Mouse (Mus musculus) cerebellum, adult 8-10 months (tissue): ENCODE measurements around the gene Pank1.

Experiments used
- DNase-seq: peaks from one replicate; pipeline ENCODE4 v3.0.0; 2022

The Pank1 gene

GRCm38 (mm10) chr19:34878603-34879541, at the start of gene Pank1:
Gene Pank1, minus strand, starts transcription at chr19:34879455.
- peak; percentile 70 for DNase-seq

GRCm38 (mm10) chr19:34922603-34922963, 43.3 kb upstream of the Pank1 start:
- DNase-seq = no peak

DNA sequence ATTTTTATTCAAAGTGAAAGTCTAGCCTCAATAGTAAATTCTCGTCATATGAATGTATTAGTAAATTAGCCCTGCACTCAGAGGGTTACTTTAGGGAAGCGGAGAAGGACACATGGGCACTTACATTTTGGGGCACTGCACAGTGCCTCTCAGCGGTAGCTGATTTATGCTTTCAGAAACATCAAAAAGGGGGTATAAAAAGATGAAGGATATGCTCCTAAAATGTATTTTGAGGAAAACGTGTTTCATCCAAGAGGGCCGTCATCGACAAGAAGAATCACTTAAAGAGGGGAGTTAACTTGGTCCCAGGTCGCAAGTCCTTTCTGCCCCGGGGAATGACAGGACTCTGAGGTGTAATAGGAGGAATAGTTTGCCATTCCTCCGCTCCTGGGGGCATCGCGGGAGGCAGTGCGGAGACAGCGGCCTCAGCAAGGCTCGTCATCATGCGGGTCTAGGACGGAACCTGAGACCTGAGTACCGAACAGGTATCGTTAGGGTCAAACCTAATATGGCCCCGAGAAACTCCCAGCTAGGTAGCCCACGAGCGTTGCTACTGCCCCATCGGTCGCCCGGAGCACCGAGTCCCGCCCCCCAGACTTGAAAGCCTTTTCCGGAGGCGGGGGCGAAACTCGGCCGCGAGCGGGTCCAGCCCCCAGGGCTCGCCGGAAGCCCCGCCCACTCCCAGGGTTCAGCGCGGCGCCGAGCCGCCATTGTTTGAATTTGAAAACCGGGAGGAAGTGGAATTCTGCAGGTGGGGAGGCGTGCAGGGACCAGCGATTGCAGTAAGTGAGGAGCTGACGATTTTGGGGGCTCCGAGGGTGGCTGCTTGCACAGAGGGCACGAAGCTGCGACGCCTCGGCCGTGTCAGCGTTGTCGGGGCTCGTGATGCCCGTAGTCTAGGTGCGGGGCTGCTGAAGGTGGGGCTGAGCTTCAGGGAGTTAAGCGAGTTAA, 42.7 kb upstream of the Pank1 start, which contains the start of gene Kif20b:
Gene Kif20b, plus strand, starts transcription at position 710 of the 951 bp plus-strand sequence.
- DNase-seq = peak; percentile 79

GRCm38 (mm10) chr19:34921253-34921651, 42.0 kb upstream of the Pank1 start:
- peak; percentile 7 for DNase-seq

- DNase-seq = no peak
Measured at GRCm38 (mm10) chr19:34920531-34920930, 41.3 kb upstream of the Pank1 start.

GRCm38 (mm10) chr19:34920066-34920465, 40.8 kb upstream of the Pank1 start:
- no peak for DNase-seq

DNA sequence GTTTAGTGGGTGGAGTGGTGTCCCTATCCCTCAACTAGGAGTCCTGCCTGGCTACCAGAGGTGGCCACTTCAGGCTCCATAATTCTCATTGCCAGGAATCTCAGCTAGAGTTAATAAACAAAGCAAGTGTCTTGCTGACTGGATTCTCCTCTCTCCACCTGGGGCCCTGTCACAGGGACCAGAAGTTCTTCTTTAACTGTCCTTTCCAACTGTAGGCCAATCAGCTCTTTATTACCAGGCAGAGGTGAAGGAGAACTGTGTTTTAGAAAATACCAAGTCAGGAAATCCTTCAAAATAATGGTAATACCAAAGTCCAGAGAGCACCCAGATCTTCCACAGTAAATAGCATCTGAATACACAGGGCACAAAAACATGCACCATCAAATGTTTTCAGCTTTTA, 33.1 kb upstream of the Pank1 start:
- no peak for DNase-seq

DNA sequence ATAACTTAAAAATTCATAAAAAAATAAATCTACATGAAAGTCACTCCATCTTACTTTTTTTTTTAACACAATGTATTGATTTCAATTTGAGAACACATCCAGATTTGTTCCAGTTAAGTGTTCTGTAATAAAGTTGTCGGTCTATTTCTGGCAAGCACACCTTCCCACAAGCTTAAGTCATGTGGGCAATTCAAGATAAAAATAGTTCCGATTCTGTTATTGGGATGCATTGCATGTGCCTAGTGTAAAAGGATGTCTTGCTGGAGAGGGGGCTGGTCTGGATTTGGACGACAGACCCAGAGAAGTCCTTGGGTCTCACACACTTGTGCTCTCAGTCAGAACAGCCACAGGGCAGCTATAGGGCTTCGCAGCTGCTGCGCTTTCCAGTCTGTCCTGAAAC, 27.5 kb upstream of the Pank1 start:
- DNase-seq = no peak

DNA sequence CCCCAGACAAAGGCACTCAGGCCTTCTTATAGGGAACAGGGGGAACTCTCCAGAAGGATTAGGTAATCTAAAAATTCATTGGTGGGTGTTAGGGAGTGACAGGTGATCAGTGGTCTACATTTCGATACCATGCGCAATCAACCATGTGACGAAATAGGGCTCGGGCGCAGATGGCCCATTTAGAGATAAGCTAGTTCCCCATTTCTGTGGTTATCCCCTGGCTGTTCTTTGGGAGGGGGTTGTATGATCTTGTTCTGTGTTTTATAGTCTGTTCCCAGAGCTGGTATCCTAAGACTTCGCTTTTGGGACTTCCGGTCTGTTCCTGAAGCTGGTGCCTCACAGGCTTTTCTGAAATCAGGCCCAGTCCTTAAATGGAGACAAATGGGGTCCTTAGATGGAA, 26.2 kb upstream of the Pank1 start:
- DNase-seq = no peak

GRCm38 (mm10) chr19:34904032-34904431, 24.8 kb upstream of the Pank1 start:
- no peak for DNase-seq

GRCm38 (mm10) chr19:34901735-34902134, 22.5 kb upstream of the Pank1 start:
- DNase-seq = no peak

GRCm38 (mm10) chr19:34901266-34901665, 22.0 kb upstream of the Pank1 start:
- no peak for DNase-seq

DNA sequence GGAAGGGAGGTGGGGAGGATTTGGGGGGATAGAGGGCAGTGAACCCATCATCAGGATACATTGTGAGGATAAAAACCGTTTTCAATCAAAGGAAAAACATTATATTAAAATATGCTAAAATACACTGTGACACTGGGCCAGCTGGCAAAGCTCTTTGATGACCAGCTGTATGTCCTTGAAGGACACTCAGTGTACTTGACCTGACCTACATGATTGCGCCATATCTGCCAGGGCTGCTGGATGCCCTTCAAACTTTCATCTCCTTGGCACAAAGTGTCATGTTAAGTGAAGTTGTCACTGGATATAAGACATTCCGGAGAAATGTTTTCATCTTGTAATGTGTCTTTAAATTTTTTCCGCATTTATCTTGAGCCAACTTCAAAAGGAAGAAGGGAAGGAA, 19.7 kb upstream of the Pank1 start:
- DNase-seq = no peak

GRCm38 (mm10) chr19:34897082-34897965, 18.1 kb upstream of the Pank1 start:
- DNase-seq = no peak

DNA sequence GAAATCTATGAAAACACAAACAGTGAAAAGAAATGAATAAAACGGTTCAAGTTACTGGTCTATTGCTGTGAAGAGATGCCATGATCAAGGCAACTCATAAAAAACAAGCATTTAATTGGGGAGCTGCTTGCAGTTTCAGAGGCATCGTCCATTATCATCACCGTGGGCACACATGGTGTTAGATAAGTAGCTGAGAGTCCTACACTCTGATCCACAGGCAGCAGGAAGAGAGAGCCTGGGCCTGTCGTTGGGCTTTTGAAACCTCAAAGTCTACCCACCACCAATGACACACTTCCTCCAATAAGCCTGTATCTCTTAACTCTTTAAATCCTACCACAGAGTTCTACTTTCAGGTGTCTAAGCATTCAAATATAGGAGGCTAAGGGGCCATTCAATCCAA, 15.8 kb upstream of the Pank1 start:
- DNase-seq = no peak

DNA sequence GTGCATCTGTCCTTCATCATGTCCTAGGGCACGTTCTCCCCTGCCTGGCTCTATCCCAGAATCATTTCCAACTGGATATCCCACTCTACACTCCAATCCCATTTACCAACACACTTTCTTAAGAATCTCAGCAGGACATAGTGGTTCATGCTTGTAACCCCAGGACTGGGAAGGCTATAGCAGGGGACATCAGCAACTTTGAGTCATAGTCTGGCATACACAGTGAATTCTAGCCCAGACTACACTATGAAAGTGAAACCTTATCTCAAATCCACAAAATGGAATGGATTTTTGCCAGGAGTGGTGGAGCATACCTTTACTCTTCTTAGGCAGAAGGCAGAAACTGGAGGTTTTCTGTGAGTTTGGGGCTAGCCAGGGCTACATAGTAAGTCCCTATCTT, 12.3 kb upstream of the Pank1 start:
- DNase-seq = no peak

- DNase-seq = no peak
Measured at GRCm38 (mm10) chr19:34890981-34891380, 11.7 kb upstream of the Pank1 start.

GRCm38 (mm10) chr19:34886324-34886723, 7.1 kb upstream of the Pank1 start:
- no peak for DNase-seq

DNA sequence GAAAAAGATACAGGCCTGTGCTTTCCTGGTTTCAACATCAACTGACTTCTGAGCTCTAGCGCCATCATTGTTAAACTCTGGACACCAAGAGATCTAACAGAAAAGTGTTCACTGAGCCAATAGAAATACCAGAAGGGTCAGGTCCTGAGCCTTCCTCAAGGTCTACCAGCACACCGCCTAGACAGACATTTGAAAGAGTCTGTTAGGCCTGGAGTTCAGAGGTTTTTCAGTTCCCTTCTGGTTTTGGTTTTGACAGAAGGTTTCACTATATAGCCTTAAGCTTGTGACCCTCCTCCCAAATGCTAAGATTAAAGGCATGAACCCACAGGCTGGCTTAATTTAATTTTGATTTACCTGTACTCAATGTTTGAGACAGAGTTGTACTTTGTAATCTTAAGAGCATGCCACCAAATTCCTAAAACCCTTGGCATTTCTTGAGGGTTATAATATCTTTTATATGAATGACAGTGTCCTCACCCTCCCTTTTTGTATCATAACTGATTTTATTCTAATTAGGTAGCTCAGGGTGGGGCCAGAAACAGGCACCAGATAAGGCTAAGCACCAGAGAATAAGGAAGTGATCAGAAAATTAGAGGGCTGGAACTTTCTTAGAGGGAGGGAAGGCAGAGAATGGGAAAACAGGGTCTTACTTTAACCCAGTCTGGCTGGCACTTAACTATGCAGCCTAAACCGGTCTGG, 4.4 kb upstream of the Pank1 start:
- DNase-seq = no peak

DNA sequence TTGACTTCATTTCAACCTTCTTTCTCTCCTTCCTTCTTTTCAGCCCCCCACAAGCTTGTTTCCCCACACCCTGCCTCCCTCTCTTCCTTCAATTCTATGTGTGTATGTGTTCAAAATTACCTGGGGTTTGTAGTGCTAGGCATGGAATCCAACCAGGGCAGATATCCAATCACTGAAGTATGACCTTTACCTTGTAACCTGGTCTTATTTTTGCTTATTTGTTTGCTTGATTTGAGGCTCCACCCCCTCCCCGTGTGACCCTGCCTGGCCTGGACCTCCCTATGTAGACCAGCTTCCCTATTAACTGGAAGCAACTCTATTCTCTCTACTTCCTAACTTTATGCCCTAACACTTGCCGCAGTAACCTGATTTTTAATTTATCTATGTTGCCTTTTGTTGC, 3.2 kb upstream of the Pank1 start:
- DNase-seq = no peak

DNA sequence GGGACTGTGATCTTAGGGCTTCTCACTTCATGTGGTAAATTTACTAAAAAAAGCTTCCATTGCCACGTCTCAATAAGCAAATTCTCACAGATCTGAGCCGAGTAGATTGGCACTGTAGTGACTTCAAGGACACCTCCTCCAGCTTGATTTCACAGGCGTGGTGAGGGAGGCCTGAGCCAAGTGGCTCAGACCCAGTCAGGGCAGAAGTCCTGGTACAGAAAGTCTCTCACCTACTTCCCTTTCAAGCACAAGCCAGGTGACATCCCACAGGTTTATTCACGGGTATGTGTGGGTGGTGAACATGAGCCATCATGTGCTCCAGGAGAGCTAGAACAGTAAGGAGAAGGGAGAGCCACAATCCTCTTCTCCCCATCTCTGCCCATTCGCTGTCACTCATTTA, 1.9 kb upstream of the Pank1 start:
- no peak for DNase-seq

DNA sequence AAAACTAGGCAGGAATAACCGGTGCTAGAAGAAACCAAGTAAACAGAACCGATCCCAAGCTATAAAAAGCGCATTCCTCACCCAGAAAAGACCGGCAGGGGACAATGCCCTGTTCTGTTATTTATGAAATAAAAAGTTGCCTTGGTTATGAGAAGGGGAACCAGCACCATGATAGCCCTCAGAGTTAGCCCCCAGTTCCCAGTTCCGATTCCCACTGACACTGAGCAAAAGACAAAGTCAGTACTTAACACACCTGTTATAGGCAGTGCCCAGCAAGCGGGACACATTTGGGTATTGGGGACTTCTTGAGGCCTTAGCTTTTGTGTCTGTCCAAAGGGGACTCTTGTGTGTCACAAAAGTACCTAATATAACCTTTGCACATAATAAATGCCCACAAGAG, 369 bp upstream of the Pank1 start:
- no peak for DNase-seq
